Mouse (Mus musculus): ENCODE data around the gene Adap1. TPM values are rescaled to one million over a fixed set of nuclear protein-coding genes. Genes with fewer than 3 reads are reported as not detected.
"Not testable (repeated sequence)": the region's sequence is repeated elsewhere in the genome, so short reads cannot be mapped to it uniquely, and the experiment has no call there.

Adap1 gene
- polyA plus RNA-seq, 1 experiment, result 163 TPM

- TF ChIP-seq CTCF (IDR thresholded peaks at IDR 0.05; ENCODE audit: borderline replicate concordance, insufficient read depth, low read depth, low read length), result no peak
- no peak for TF ChIP-seq POLR2A (IDR thresholded peaks at IDR 0.05; ENCODE audit: borderline replicate concordance, insufficient read depth, low read length)
- Histone ChIP-seq H3K4me1 (ENCODE audit: control insufficient read depth, insufficient read depth, low read length) (peaks cover 38% of the 10 kb centered on the region), H3K27me3 (ENCODE audit: control insufficient read depth, insufficient read depth, low read length) (no peaks in the 10 kb centered on the region), H3K4me3 (replicated peaks; ENCODE audit: insufficient read depth, low read depth, low read length) (no peak overlapping the region), H3K27ac (ENCODE audit: insufficient read depth, low read length) (peak overlapping the region; percentile 79)
- WGBS, result 4% methylated on average over 13 of the region's 13 CpGs
- peak; percentile 92 for DNase-seq
These were observed 12.5 kb upstream of the Adap1 start for GRCm38 (mm10) chr5:139337826-139338370.

GRCm38 (mm10) chr5:139335634-139336033 lies 10.2 kb upstream of the Adap1 start:
- H3K4me1 ChIP-seq (ENCODE audit: control insufficient read depth, insufficient read depth, low read length), result peaks cover 35% of the 10 kb centered on the region
- H3K27ac ChIP-seq (ENCODE audit: insufficient read depth, low read length), result no peak overlapping the region
- H3K27me3 ChIP-seq (ENCODE audit: control insufficient read depth, insufficient read depth, low read length), result no peaks in the 10 kb centered on the region
- no peak for DNase-seq
- WGBS, result 88% methylated on average over 4 of the region's 4 CpGs
- no peak overlapping the region for H3K4me3 ChIP-seq (replicated peaks; ENCODE audit: insufficient read depth, low read depth, low read length)
- TF ChIP-seq CTCF (IDR thresholded peaks at IDR 0.05; ENCODE audit: borderline replicate concordance, insufficient read depth, low read depth, low read length) (no peak), POLR2A (IDR thresholded peaks at IDR 0.05; ENCODE audit: borderline replicate concordance, insufficient read depth, low read length) (no peak)

DNA sequence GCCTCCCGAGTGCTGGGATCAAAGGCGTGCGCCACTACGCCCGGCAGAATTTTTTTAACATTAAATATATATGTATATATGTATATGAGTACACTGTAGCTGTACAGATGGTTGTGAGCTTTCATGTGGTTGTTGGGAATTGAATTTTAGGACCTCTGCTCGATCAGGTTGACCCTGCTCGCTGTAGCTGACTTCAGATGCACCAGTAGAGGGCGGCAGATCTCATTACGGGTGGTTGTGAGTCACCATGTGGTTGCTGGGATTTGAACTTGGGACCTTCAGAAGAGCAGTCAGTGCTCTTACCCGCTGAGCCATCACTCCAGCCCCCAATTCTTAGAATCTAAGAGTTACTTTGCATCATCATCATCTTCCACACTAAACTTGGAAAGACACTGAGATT lies 9.0 kb upstream of the Adap1 start:
- not testable (repeated sequence) for H3K4me3 ChIP-seq (replicated peaks; ENCODE audit: insufficient read depth, low read depth, low read length); DNase-seq; H3K27me3 ChIP-seq (ENCODE audit: control insufficient read depth, insufficient read depth, low read length); H3K27ac ChIP-seq (ENCODE audit: insufficient read depth, low read length)
- peaks cover 27% of the 10 kb centered on the region for H3K4me1 ChIP-seq (ENCODE audit: control insufficient read depth, insufficient read depth, low read length)
- 86% methylated on average over 10 of the region's 10 CpGs for WGBS

- Histone ChIP-seq H3K4me1 (ENCODE audit: control insufficient read depth, insufficient read depth, low read length) (peaks cover 19% of the 10 kb centered on the region), H3K27me3 (ENCODE audit: control insufficient read depth, insufficient read depth, low read length) (no peaks in the 10 kb centered on the region), H3K4me3 (replicated peaks; ENCODE audit: insufficient read depth, low read depth, low read length) (no peak overlapping the region), H3K27ac (ENCODE audit: insufficient read depth, low read length) (no peak overlapping the region)
- WGBS, result 59% methylated on average over 16 of the region's 16 CpGs
- no peak for DNase-seq
- no peak for TF ChIP-seq POLR2A (IDR thresholded peaks at IDR 0.05; ENCODE audit: borderline replicate concordance, insufficient read depth, low read length)
- TF ChIP-seq CTCF (IDR thresholded peaks at IDR 0.05; ENCODE audit: borderline replicate concordance, insufficient read depth, low read depth, low read length), result no peak
These were observed 8.0 kb upstream of the Adap1 start for GRCm38 (mm10) chr5:139333301-139334013.

DNA sequence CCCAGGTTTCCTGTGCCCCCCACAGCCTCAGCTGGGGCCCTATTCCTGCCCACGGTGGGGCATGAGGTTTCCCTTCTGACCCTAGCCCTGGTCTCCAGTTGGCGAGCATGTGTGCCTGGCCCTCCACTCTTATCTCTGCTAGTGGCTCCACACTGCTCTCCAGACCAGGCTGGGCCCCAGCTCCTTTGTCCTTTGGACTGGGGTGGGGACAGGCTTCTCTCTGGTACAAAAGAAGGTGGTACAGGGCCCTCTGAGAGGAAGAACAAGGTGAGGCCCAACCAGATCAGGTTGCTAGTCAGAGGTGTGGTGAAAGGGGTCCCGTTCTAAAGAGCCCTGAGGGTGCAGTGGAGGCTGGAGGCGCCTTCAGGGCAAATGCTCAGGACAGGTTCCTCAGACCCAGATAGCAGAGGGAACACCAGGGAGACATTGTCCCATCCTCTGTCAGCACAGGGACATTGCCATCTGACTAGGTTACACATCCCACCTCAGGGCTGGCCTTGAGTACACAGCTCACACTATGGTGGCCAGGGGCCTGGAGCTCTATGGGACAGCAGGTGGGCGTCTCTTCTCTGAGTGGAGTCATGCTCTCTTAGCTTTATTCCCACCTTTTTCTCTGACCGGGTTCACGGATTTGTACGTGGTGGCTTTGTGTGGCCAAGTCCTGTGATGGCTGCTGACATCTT lies 7.3 kb upstream of the Adap1 start:
- no peaks in the 10 kb centered on the region for H3K27me3 ChIP-seq (ENCODE audit: control insufficient read depth, insufficient read depth, low read length)
- no peak overlapping the region for H3K27ac ChIP-seq (ENCODE audit: insufficient read depth, low read length)
- no peak for DNase-seq
- no peak overlapping the region for H3K4me3 ChIP-seq (replicated peaks; ENCODE audit: insufficient read depth, low read depth, low read length)
- TF ChIP-seq CTCF (IDR thresholded peaks at IDR 0.05; ENCODE audit: borderline replicate concordance, insufficient read depth, low read depth, low read length) (no peak), POLR2A (IDR thresholded peaks at IDR 0.05; ENCODE audit: borderline replicate concordance, insufficient read depth, low read length) (no peak)
- H3K4me1 ChIP-seq (ENCODE audit: control insufficient read depth, insufficient read depth, low read length), result peaks cover 13% of the 10 kb centered on the region
- 85% methylated on average over 8 of the region's 8 CpGs for WGBS

DNA sequence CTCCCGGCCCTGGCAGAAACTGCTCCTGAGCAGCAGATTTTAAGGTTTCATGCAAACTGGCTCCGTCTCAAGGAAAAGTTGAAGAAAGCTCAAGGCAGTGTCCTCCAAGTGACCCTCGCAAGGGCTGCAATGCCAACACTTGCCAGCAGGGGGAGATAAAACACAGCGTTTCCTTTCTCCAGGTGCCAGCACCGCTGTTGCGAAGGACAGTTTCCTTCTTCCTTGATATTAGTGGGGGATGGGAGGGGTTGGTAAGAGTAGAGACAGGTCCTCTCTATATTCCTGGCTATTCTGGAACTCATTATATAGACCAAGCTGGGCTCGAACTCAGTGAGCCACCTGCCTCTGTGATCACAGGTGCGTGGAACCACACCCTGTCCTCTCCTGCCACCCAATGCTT lies 6.3 kb upstream of the Adap1 start:
- 20% methylated on average over 8 of the region's 8 CpGs for WGBS
- peak; percentile 71 to 87 for DNase-seq
- TF ChIP-seq CTCF (IDR thresholded peaks at IDR 0.05; ENCODE audit: borderline replicate concordance, insufficient read depth, low read depth, low read length) (peak; percentile 97), POLR2A (IDR thresholded peaks at IDR 0.05; ENCODE audit: borderline replicate concordance, insufficient read depth, low read length) (no peak)
- Histone ChIP-seq H3K4me1 (ENCODE audit: control insufficient read depth, insufficient read depth, low read length) (peaks cover 12% of the 10 kb centered on the region), H3K27me3 (ENCODE audit: control insufficient read depth, insufficient read depth, low read length) (no peaks in the 10 kb centered on the region), H3K27ac (ENCODE audit: insufficient read depth, low read length) (no peak overlapping the region), H3K4me3 (replicated peaks; ENCODE audit: insufficient read depth, low read depth, low read length) (no peak overlapping the region)

DNA sequence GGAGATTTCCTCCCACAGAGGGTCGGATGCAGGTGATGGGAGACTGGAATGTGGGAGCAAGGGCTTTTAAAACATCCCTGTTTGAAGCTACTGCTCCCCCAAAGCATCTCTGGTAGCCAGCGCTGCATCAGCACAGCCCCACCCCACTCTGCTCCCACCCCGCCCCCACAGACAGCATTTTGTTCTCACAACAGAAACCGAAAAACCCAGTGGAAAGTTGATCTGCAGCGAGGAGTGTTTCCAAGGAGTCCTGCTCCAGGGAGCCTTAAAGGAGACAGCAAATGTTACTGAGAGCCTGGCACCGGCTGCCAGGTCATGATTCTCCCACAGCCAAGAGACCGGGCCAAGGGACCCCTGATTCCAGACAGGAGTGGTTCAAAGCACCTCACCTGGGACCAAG lies 5.3 kb upstream of the Adap1 start:
- WGBS, result 65% methylated on average over 7 of the region's 7 CpGs
- Histone ChIP-seq H3K4me3 (replicated peaks; ENCODE audit: insufficient read depth, low read depth, low read length) (no peak overlapping the region), H3K4me1 (ENCODE audit: control insufficient read depth, insufficient read depth, low read length) (peaks cover 17% of the 10 kb centered on the region), H3K27me3 (ENCODE audit: control insufficient read depth, insufficient read depth, low read length) (no peaks in the 10 kb centered on the region), H3K27ac (ENCODE audit: insufficient read depth, low read length) (no peak overlapping the region)
- TF ChIP-seq POLR2A (IDR thresholded peaks at IDR 0.05; ENCODE audit: borderline replicate concordance, insufficient read depth, low read length), result no peak
- TF ChIP-seq CTCF (IDR thresholded peaks at IDR 0.05; ENCODE audit: borderline replicate concordance, insufficient read depth, low read depth, low read length), result no peak
- DNase-seq, result no peak

- 76% methylated on average over 7 of the region's 7 CpGs for WGBS
- TF ChIP-seq CTCF (IDR thresholded peaks at IDR 0.05; ENCODE audit: borderline replicate concordance, insufficient read depth, low read depth, low read length) (no peak), POLR2A (IDR thresholded peaks at IDR 0.05; ENCODE audit: borderline replicate concordance, insufficient read depth, low read length) (no peak)
- Histone ChIP-seq H3K4me3 (replicated peaks; ENCODE audit: insufficient read depth, low read depth, low read length) (no peak overlapping the region), H3K27me3 (ENCODE audit: control insufficient read depth, insufficient read depth, low read length) (no peaks in the 10 kb centered on the region), H3K4me1 (ENCODE audit: control insufficient read depth, insufficient read depth, low read length) (peaks cover 24% of the 10 kb centered on the region), H3K27ac (ENCODE audit: insufficient read depth, low read length) (no peak overlapping the region)
- no peak for DNase-seq
These were observed 2.2 kb upstream of the Adap1 start for GRCm38 (mm10) chr5:139327634-139328020.
